Mouse (Mus musculus) liver, adult 2 months (tissue): Measurements from ENCODE around the gene Sh3pxd2b.

ENCODE experiments used
- CTCF ChIP-seq: fragments of 200-500 bp; IDR thresholded peaks from 2 replicates; pipeline ENCODE4 v1.5.1; 2011; ENCODE audit warnings: low read depth, low read length, control low read depth
- POLR2A ChIP-seq: fragments of 200-500 bp; IDR thresholded peaks from 2 replicates; pipeline ENCODE4 v1.6.1; 2011; ENCODE audit warnings: low read length, control low read depth; ENCODE audit not compliant: insufficient read depth; ENCODE audit errors: extremely low read depth

- TF ChIP-seq POLR2A (no peak), CTCF (no peak)
Observed at GRCm38 (mm10) chr11:32425043-32425658, 77.5 kb downstream of the Sh3pxd2b start.
